Mouse (Mus musculus) liver, embryonic 14.5 days (tissue): ENCODE measurements around the gene Faap20.

Experiments
- CTCF ChIP-seq: IDR thresholded peaks from 2 replicates; pipeline ENCODE4 v1.5.1; 2016; ENCODE audit warnings: antibody characterized with exemption, low read depth, control low read depth
- EP300 ChIP-seq: IDR thresholded peaks from 2 replicates; pipeline ENCODE4 v1.6.1; 2016; ENCODE audit warnings: antibody characterized with exemption, low read depth

DNA sequence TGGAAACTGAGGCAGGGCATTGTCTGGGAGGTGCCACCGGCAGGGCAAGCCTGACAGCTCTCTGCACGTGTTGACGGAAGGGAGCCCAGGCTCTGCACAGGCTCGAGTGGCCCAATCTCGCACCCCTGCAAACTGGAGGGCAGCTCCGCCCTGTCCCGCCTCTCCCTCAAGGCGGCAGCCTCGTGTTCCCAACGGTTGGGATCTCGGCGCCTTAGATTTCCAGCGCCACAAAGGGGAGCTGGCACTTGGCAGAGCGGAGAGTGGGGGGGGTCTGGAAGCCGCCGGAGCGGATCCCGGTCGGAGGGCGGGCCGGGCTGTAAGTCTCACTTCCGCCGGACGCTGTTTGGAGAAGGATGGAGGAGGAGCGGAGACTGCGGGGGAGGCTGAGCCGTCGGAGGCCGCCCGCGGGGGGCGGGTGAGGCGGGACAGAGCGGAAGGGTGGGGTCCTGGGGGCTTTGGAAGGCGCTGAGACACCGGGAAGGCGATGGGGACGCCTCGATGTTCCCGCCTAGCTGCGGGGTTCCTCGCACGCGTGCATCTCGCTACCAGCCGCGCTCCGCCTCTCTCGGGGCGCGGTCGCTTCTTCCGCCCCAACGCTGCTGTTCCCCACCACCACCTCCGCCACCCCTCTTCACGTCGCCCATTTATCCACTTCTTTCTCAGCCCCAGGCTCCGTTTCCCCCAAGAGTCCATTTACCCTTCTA is at the start of gene Faap20:
- TF ChIP-seq CTCF (no peak), EP300 (peak; percentile 10; the same call in 1 of the 2 replicates)
